Mouse (Mus musculus): Measurements from ENCODE around the gene Zdhhc13.
A peak's percentile ranks its signal among the peaks of the same experiment; 100 is the strongest.

The Zdhhc13 gene

DNA sequence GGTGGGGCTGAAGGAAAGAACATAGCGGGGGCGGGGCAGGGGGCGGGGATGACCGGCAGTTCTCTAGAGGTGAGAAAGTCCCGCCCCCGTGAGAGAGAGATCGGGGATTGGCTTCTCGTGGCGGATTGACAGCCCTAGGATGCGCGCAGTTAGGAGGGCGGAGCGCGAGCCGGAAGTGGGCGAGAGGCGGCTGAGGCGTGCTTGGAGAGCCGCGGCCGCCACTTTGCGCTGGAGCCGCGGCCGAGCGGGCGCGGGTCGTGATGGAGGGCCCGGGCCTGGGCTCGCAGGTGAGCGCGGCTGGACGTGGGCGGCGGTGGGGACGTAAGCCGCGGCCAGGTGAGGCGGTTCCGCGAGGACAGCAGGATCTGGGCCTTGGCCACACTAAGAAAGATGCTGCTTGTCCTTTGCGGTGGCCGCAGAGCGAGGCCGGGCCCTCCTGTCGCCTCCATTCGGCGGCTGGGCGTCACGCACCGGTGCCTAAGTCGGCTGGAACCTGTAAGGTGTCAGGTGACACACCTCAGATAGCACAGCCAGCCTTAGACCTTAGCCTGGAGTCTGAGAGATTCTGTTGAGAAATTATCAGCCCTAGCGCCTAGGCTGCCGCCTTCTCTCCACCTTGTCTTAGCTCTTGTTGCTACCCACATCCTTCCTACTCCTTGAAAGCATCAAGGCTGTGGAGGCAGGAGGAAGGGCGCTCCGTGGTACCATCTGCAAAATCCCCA, at the start of gene Zdhhc13:
Gene Zdhhc13, plus strand, starts transcription at position 153 of the 722 bp plus-strand sequence.
- peak; percentile 54 for DNase-seq (ENCODE audit: extremely low spot score, low read depth, low spot score)

GRCm38 (mm10) chr7:48749298-48750163, 39.3 kb upstream of the Zdhhc13 start:
- peak; percentile 99 for DNase-seq (ENCODE audit: extremely low spot score, low read depth, low spot score)

DNA sequence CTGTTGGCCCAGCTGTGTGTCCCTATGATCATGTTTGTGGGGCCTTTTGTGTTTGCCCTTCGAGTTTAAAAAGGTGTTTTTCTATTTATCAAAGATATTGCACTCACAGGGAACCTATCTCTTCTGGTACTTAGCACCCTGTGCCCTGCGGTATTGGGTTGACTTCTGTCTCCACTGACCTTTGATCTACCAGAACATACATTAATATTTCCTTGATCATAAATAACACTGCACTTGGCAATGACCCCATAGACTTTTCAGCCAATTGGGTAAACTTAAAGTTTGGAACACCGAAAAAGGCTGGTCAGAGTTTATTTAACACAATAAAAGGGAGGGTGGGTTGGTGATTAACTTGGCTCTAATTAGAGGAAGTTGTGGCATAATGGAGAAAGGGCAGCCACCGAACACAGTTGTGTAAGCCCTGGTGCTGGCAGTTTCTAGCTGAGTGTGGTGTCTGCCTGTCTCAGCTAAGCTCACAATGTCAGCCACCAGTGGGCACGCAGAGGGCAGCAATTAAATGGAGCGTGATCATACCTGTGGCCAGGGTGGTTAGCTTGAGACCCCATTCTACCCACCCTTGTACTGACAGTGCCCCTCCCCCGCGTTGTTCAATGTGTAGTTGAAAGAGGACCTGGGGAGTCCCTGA, 38.5 kb upstream of the Zdhhc13 start:
- no peak for DNase-seq (ENCODE audit: extremely low spot score, low read depth, low spot score)

- no peak for DNase-seq (ENCODE audit: extremely low spot score, low read depth, low spot score)
Measured at GRCm38 (mm10) chr7:48751222-48751621, 37.6 kb upstream of the Zdhhc13 start.

- DNase-seq (ENCODE audit: extremely low spot score, low read depth, low spot score): no peak
Measured at GRCm38 (mm10) chr7:48754415-48754974, 34.3 kb upstream of the Zdhhc13 start.

DNA sequence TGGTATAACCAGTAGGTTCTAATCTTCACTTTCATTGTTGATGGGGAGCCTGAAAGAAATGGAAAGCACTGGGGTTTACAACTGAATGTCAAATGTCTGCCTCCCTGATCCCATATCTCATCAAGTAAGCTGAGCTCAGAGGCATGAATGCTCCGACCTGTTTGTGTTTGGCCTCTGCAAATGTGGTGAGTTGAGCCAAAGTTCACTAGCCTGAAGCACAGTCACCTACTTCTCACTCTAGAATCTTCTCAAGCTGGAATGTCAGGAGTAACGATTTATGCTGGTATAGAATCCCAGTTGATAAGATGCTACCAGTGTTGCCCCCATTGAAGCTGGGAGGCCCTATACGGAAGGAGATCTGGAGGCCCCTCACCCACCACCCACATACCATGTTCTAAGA, 33.0 kb upstream of the Zdhhc13 start:
- no peak for DNase-seq (ENCODE audit: extremely low spot score, low read depth, low spot score)

DNA sequence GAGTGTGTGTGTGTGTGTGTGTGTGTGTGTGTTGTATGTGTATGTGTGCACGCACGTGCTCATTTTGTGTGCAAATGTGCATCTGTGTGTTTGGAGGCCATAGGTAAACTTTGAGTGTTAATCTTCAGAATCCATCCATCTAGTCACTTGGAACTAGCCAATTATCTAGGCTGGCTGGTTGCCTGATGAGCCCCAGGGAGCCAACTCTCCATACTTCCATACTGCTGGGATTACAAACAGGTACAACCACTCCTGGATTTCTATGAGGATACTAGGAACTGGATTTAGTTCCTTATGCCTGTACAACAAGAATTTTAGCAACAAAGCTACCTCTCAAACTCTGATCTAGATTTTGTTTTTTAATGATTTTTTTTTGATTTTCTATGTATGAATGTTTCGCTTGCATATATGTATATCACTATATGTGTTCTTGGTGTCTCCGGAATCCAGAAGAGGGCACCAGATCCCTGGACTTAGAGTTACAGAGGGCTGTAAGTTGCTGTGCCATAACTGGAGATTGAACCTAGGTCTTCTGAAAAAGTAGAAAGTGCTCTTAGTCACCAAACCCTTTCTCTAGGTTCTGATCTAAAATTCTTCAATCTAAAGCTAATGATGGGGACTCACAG, 32.4 kb upstream of the Zdhhc13 start:
- no peak for DNase-seq (ENCODE audit: extremely low spot score, low read depth, low spot score)

DNA sequence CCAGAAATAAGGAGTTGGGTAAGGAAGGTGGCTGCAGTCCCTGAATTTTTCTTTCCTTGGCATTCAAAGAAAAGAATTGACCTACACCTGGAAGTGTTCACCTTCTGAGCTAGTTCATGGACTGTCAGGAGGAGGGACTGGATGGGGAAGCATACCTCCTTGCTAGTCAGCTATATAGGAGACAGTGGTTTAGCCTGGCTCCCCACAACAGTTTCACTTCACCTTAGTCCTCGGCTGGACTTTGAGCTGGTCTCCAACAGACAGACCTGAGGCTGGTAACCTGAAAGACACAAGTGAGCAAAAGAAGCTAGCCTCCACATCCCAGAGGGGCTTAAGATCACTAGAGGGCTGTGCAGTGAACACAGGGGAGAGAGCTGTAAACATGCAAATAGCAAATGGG, 30.7 kb upstream of the Zdhhc13 start:
- DNase-seq (ENCODE audit: extremely low spot score, low read depth, low spot score): no peak

DNA sequence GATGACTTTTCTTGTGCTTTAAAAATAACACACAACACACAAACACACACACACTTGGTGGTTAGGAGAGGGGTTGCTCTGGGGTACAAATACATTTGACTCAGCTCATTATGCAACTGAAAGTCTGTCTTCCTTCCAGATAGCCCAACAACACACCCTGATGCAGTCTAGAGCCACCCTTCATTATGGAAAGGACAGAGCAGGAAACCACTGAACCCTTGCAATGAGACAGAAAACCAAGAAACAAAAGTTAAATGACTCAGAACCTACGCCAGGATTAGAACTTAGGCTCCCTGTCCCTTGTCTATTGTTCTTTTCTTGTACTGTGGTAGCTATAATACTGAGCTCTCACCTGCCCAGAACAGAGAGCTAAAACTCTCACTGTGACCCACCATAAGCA, 28.0 kb upstream of the Zdhhc13 start:
- DNase-seq (ENCODE audit: extremely low spot score, low read depth, low spot score): no peak

DNA sequence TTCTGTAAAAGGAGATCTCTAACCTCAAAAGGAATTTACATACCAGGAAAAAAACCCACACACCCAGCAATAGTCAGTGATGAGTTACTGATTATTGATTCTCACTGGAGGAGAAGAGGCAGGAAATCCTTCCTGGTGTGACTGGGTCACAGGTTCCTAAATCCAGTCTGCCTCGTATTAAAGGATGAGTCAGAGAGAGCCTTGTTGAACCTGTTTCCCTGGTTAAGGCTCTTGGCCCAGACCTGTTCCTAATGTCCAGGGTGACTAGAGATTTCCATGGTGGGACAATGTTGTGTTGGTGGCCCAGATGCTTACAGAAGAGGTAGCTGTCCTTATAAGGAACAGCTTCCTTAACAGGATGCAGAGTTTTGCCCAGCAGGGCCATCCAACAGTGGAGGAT, 26.5 kb upstream of the Zdhhc13 start:
- DNase-seq (ENCODE audit: extremely low spot score, low read depth, low spot score): no peak

DNA sequence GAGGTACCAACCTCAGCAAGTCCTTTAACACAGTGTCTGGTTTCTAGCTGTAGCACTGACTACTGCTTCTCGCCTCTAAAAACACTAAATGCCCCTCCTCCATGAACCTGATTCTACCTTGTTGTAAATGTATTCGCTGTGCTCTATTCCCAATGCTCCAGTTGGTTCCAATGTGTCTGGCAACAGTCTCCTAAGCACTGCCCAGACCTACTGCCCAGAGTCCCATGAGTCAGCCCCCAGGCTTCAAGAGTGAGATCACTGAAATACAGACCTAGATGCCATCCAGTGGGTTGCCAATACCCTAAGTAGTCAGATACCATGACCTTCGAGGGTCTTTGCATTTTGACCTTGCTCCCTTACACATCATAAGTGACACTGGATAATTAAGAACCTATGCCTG, 26.1 kb upstream of the Zdhhc13 start:
- DNase-seq (ENCODE audit: extremely low spot score, low read depth, low spot score): no peak

DNA sequence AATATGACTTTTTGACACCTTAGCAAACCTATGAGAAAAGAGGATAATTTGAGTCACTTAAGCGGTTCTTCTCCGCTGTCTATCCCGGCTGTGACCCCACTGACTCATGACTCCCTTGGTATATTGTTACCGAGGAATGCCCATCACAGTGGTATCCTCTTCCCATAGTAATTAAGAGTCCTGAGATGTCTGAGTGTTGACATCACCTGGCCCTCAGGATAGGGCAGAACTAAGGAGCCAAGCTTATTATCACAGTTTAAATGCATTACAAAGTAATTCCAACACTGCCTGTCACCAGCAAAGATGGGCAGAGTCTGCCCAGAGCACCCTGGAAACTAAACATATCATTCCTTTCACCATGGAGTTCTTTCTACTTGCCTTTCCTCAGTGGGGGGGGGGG, 22.8 kb upstream of the Zdhhc13 start:
- no peak for DNase-seq (ENCODE audit: extremely low spot score, low read depth, low spot score)

GRCm38 (mm10) chr7:48769721-48770120, 19.1 kb upstream of the Zdhhc13 start:
- no peak for DNase-seq (ENCODE audit: extremely low spot score, low read depth, low spot score)

DNA sequence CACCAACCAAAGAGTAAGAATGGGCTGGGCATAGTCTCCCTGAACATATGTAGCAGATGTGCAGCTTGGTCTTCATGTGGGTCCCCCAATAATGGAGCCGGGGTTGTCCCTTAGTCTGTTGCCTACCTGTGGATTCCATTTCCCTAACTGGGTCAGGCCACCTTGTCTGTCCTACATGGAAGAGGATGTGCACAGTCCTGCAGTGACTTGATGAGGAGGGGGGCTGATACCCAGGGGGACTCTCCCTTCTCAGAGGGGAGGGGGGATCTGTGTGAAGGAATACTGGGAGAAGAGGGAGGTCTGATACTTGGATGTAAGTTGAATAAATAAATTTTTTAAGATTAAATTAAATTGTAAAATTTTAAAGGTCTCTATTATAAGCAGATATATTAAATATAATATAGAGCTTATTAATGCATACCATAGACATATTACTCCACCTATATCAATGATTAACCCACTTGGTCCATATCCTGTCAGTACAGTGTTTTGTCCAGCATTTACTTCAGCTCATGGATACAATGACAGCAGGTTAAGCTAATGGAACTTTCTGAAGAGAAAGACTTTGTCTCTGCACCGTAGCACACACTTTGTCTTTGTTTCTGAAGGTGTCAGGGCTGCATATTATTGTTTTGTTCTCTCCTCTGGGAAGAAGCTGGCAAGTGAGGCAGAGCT, 16.6 kb upstream of the Zdhhc13 start:
- no peak for DNase-seq (ENCODE audit: extremely low spot score, low read depth, low spot score)

GRCm38 (mm10) chr7:48773333-48773732, 15.5 kb upstream of the Zdhhc13 start:
- DNase-seq (ENCODE audit: extremely low spot score, low read depth, low spot score): no peak

DNA sequence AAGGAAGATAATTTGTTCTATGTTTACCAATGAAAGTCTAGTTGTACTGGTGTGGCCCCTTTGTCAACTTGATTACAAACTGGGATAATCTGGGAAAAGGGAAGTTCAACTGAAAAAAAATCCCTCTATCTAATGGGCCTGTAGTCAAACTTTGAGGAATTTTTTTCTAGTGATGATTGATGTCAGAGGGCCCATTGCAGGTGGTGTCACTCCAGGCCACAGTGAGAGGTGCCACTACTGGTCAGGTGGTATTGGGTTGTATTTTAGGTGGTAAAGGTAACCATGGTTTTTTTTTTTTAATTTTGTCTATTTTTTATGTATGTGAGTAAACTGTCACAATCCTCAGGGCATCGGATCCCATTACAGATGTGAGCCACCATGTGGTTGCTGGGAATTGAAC, 14.2 kb upstream of the Zdhhc13 start:
- DNase-seq (ENCODE audit: extremely low spot score, low read depth, low spot score): no peak

DNA sequence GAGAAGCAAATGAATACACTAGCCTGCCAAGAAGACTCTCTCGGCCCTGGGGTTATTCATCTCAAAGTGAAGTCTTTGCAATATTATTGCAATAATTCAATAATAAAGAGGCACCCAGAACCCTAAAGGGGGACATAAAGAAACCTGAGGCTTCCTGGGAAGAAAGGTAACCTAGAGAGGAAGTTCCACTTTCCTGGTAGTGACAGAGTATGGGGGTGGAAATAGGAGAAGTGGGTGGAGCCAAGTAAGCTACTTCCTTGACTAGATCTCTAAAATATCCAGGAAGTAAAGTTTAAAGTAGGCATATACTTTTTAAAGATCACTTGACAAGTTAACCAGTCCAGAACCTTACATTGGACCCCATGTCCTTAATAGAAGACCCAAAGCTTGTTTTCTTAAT, 13.4 kb upstream of the Zdhhc13 start:
- no peak for DNase-seq (ENCODE audit: extremely low spot score, low read depth, low spot score)

- no peak for DNase-seq (ENCODE audit: extremely low spot score, low read depth, low spot score)
Measured at GRCm38 (mm10) chr7:48777721-48778504, 10.9 kb upstream of the Zdhhc13 start.

GRCm38 (mm10) chr7:48779110-48779509, 9.7 kb upstream of the Zdhhc13 start:
- DNase-seq (ENCODE audit: extremely low spot score, low read depth, low spot score): no peak

DNA sequence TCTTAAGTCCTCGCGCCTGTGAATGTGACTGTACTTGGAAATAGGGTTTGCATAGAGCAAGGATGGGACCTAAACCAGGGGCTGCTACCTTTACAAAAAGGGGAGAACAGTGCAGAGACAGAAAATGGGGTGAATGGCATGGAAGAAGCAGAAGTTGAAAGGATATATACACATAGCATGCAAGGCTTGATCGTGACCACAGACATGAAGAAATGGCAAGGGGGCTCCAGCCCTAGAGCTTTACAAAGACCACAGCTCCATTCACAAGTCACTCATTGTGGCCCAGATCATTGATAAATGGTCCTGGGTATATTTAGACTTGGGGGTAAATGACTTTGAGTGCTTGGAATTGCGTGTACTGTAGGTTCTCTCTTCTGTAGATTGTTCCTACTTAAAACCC, 6.4 kb upstream of the Zdhhc13 start:
- no peak for DNase-seq (ENCODE audit: extremely low spot score, low read depth, low spot score)
